Mouse (Mus musculus): ENCODE measurements around the gene Abca3. TPM values are rescaled to one million over a fixed set of nuclear protein-coding genes. Genes with fewer than 3 reads are reported as not detected.
A peak's percentile ranks its signal among the peaks of the same experiment; 100 is the strongest.

Abca3 gene
- total and polyA plus RNA-seq, 2 experiments from 2014 or later = 32.7 to 95.9 TPM

- DNase-seq (ENCODE audit: low spot score) (no peak), ATAC-seq (ENCODE audit: low FRiP score) (no peak)
- Histone ChIP-seq H3K9ac (replicated peaks; ENCODE audit: low read length, poor library complexity, severe bottlenecking) (no peak overlapping the region), H3K9me3 (ENCODE audit: low read length) (no peaks in the 10 kb centered on the region), H3K4me3 (ENCODE audit: low read depth, low read length) (no peak overlapping the region), H3K36me3 (ENCODE audit: insufficient read depth, low read length) (peaks cover 64% of the 10 kb centered on the region), H3K4me2 (ENCODE audit: low read depth, low read length, poor library complexity, severe bottlenecking) (no peak overlapping the region), H3K4me1 (ENCODE audit: insufficient read depth, low read length) (no peaks in the 10 kb centered on the region), H3K27me3 (ENCODE audit: insufficient read depth, low read length) (no peaks in the 10 kb centered on the region), H3K27ac (ENCODE audit: low read depth, low read length) (no peak overlapping the region)
- WGBS = 86% methylated on average over 5 of the region's 5 CpGs
- no peak for TF ChIP-seq CTCF (IDR thresholded peaks at IDR 0.05)
Measured at GRCm38 (mm10) chr17:24388711-24389110, 37.0 kb downstream of the Abca3 start.

- Histone ChIP-seq H3K4me2 (ENCODE audit: low read depth, low read length, poor library complexity, severe bottlenecking) (no peak overlapping the region), H3K9ac (replicated peaks; ENCODE audit: low read length, poor library complexity, severe bottlenecking) (no peak overlapping the region), H3K27ac (ENCODE audit: low read depth, low read length) (no peak overlapping the region), H3K9me3 (ENCODE audit: low read length) (no peaks in the 10 kb centered on the region), H3K27me3 (ENCODE audit: insufficient read depth, low read length) (no peaks in the 10 kb centered on the region), H3K36me3 (ENCODE audit: insufficient read depth, low read length) (peaks cover 56% of the 10 kb centered on the region), H3K4me3 (ENCODE audit: low read depth, low read length) (no peak overlapping the region), H3K4me1 (ENCODE audit: insufficient read depth, low read length) (no peaks in the 10 kb centered on the region)
- DNase-seq (ENCODE audit: low spot score) (peak; percentile 57), ATAC-seq (ENCODE audit: low FRiP score) (no peak)
- TF ChIP-seq CTCF (IDR thresholded peaks at IDR 0.05) = peak; percentile 78
- 8% methylated on average over 2 of the region's 2 CpGs for WGBS
Measured at GRCm38 (mm10) chr17:24389865-24390264, 38.1 kb downstream of the Abca3 start.

- peaks cover 46% of the 10 kb centered on the region for H3K36me3 ChIP-seq (ENCODE audit: insufficient read depth, low read length)
- no peaks in the 10 kb centered on the region for H3K27me3 ChIP-seq (ENCODE audit: insufficient read depth, low read length)
- peak; percentile 15 for DNase-seq (ENCODE audit: low spot score)
- peak; percentile 59 for TF ChIP-seq CTCF (IDR thresholded peaks at IDR 0.05)
- no peak for ATAC-seq (ENCODE audit: low FRiP score)
- H3K4me3 ChIP-seq (ENCODE audit: low read depth, low read length) = no peak overlapping the region
- no peaks in the 10 kb centered on the region for H3K4me1 ChIP-seq (ENCODE audit: insufficient read depth, low read length)
- no peak overlapping the region for H3K27ac ChIP-seq (ENCODE audit: low read depth, low read length)
- no peaks in the 10 kb centered on the region for H3K9me3 ChIP-seq (ENCODE audit: low read length)
- no peak overlapping the region for H3K4me2 ChIP-seq (ENCODE audit: low read depth, low read length, poor library complexity, severe bottlenecking)
- WGBS = 72% methylated on average over 8 of the region's 8 CpGs
- no peak overlapping the region for H3K9ac ChIP-seq (replicated peaks; ENCODE audit: low read length, poor library complexity, severe bottlenecking)
Measured at GRCm38 (mm10) chr17:24391149-24391548, 39.4 kb downstream of the Abca3 start.

GRCm38 (mm10) chr17:24393527-24393926 lies 41.8 kb downstream of the Abca3 start:
- Histone ChIP-seq H3K27me3 (ENCODE audit: insufficient read depth, low read length) (no peaks in the 10 kb centered on the region), H3K27ac (ENCODE audit: low read depth, low read length) (no peak overlapping the region), H3K4me2 (ENCODE audit: low read depth, low read length, poor library complexity, severe bottlenecking) (no peak overlapping the region), H3K9ac (replicated peaks; ENCODE audit: low read length, poor library complexity, severe bottlenecking) (no peak overlapping the region), H3K36me3 (ENCODE audit: insufficient read depth, low read length) (peaks cover 48% of the 10 kb centered on the region), H3K4me1 (ENCODE audit: insufficient read depth, low read length) (no peaks in the 10 kb centered on the region), H3K9me3 (ENCODE audit: low read length) (no peaks in the 10 kb centered on the region), H3K4me3 (ENCODE audit: low read depth, low read length) (no peak overlapping the region)
- 46% methylated on average over 4 of the region's 4 CpGs for WGBS
- no peak for ATAC-seq (ENCODE audit: low FRiP score)
- no peak for TF ChIP-seq CTCF (IDR thresholded peaks at IDR 0.05)
- DNase-seq (ENCODE audit: low spot score) = no peak

- no peaks in the 10 kb centered on the region for H3K27me3 ChIP-seq (ENCODE audit: insufficient read depth, low read length)
- H3K4me3 ChIP-seq (ENCODE audit: low read depth, low read length) = no peak overlapping the region
- no peak for ATAC-seq (ENCODE audit: low FRiP score)
- WGBS = 89% methylated on average over 7 of the region's 7 CpGs
- no peak overlapping the region for H3K9ac ChIP-seq (replicated peaks; ENCODE audit: low read length, poor library complexity, severe bottlenecking)
- no peaks in the 10 kb centered on the region for H3K4me1 ChIP-seq (ENCODE audit: insufficient read depth, low read length)
- TF ChIP-seq CTCF (IDR thresholded peaks at IDR 0.05) = no peak
- H3K9me3 ChIP-seq (ENCODE audit: low read length) = no peaks in the 10 kb centered on the region
- no peak for DNase-seq (ENCODE audit: low spot score)
- H3K27ac ChIP-seq (ENCODE audit: low read depth, low read length) = no peak overlapping the region
- H3K4me2 ChIP-seq (ENCODE audit: low read depth, low read length, poor library complexity, severe bottlenecking) = no peak overlapping the region
- H3K36me3 ChIP-seq (ENCODE audit: insufficient read depth, low read length) = peaks cover 51% of the 10 kb centered on the region
Measured at GRCm38 (mm10) chr17:24394456-24394855, 42.7 kb downstream of the Abca3 start.

GRCm38 (mm10) chr17:24402371-24402770 lies 50.6 kb downstream of the Abca3 start:
- 75% methylated on average over 3 of the region's 3 CpGs for WGBS
- H3K9me3 ChIP-seq (ENCODE audit: low read length) = no peaks in the 10 kb centered on the region
- no peaks in the 10 kb centered on the region for H3K4me1 ChIP-seq (ENCODE audit: insufficient read depth, low read length)
- TF ChIP-seq CTCF (IDR thresholded peaks at IDR 0.05) = no peak
- ATAC-seq (ENCODE audit: low FRiP score) (no peak), DNase-seq (ENCODE audit: low spot score) (no peak)
- H3K9ac ChIP-seq (replicated peaks; ENCODE audit: low read length, poor library complexity, severe bottlenecking) = no peak overlapping the region
- H3K4me3 ChIP-seq (ENCODE audit: low read depth, low read length) = no peak overlapping the region
- H3K27ac ChIP-seq (ENCODE audit: low read depth, low read length) = no peak overlapping the region
- no peaks in the 10 kb centered on the region for H3K27me3 ChIP-seq (ENCODE audit: insufficient read depth, low read length)
- peaks cover 75% of the 10 kb centered on the region for H3K36me3 ChIP-seq (ENCODE audit: insufficient read depth, low read length)
- H3K4me2 ChIP-seq (ENCODE audit: low read depth, low read length, poor library complexity, severe bottlenecking) = no peak overlapping the region
